Mouse (Mus musculus): ENCODE data around the gene Rnf150. TPM values are rescaled to one million over a fixed set of nuclear protein-coding genes. Genes with fewer than 3 reads are reported as not detected.

Rnf150 gene
- polyA plus RNA-seq, 1 experiment from 2014 or later: 0.75 TPM

GRCm38 (mm10) chr8:83058951-83059350, 195.8 kb downstream of the Rnf150 start:
- no peak for ATAC-seq (ENCODE audit: insufficient number of reproducible peaks, low FRiP score)
- H3K4me1 ChIP-seq (replicated peaks): peaks cover 3% of the 10 kb centered on the region; the same call in 1 of the 2 replicates

GRCm38 (mm10) chr8:83060076-83060475, 196.9 kb downstream of the Rnf150 start:
- 75% methylated on average over 2 of the region's 2 CpGs for WGBS

More at GRCm38 (mm10) chr8:83058951-83059350, 195.8 kb downstream of the Rnf150 start:
- no peaks in the 10 kb centered on the region for H3K9me3 ChIP-seq (replicated peaks)
- no peak overlapping the region for H3K4me3 ChIP-seq
- H3K27me3 ChIP-seq (replicated peaks): no peaks in the 10 kb centered on the region
- H3K4me2 ChIP-seq: no peak overlapping the region
- WGBS: 61% methylated on average over 8 of the region's 8 CpGs
- H3K36me3 ChIP-seq: no peaks in the 10 kb centered on the region
- no peak overlapping the region for H3K9ac ChIP-seq
- H3K27ac ChIP-seq (ENCODE audit: poor library complexity, severe bottlenecking): no peak overlapping the region

GRCm38 (mm10) chr8:83061257-83061656, 198.1 kb downstream of the Rnf150 start:
- H3K27me3 ChIP-seq (replicated peaks): no peaks in the 10 kb centered on the region
- no peaks in the 10 kb centered on the region for H3K36me3 ChIP-seq
- H3K9me3 ChIP-seq (replicated peaks): no peaks in the 10 kb centered on the region
- H3K4me1 ChIP-seq (replicated peaks): no peaks in the 10 kb centered on the region
- H3K4me3 ChIP-seq: no peak overlapping the region
- H3K9ac ChIP-seq: no peak overlapping the region
- WGBS: 74% methylated on average over 5 of the region's 5 CpGs
- no peak for ATAC-seq (ENCODE audit: insufficient number of reproducible peaks, low FRiP score)
- H3K4me2 ChIP-seq: no peak overlapping the region
- H3K27ac ChIP-seq (ENCODE audit: poor library complexity, severe bottlenecking): no peak overlapping the region

More at GRCm38 (mm10) chr8:83060076-83060475, 196.9 kb downstream of the Rnf150 start:
- Histone ChIP-seq H3K4me3 (no peak overlapping the region), H3K36me3 (no peaks in the 10 kb centered on the region), H3K9ac (no peak overlapping the region), H3K4me1 (replicated peaks) (peaks cover 3% of the 10 kb centered on the region; the same call in 1 of the 2 replicates), H3K4me2 (no peak overlapping the region), H3K9me3 (replicated peaks) (no peaks in the 10 kb centered on the region), H3K27ac (ENCODE audit: poor library complexity, severe bottlenecking) (no peak overlapping the region), H3K27me3 (replicated peaks) (no peaks in the 10 kb centered on the region)
- ATAC-seq (ENCODE audit: insufficient number of reproducible peaks, low FRiP score): no peak

- no peak overlapping the region for H3K27ac ChIP-seq (ENCODE audit: poor library complexity, severe bottlenecking)
- no peaks in the 10 kb centered on the region for H3K9me3 ChIP-seq (replicated peaks)
- ATAC-seq (ENCODE audit: insufficient number of reproducible peaks, low FRiP score): no peak
- no peaks in the 10 kb centered on the region for H3K36me3 ChIP-seq
- H3K4me3 ChIP-seq: no peak overlapping the region
- no peaks in the 10 kb centered on the region for H3K4me1 ChIP-seq (replicated peaks)
- H3K4me2 ChIP-seq: no peak overlapping the region
- 81% methylated on average over 3 of the region's 3 CpGs for WGBS
- H3K27me3 ChIP-seq (replicated peaks): no peaks in the 10 kb centered on the region
- no peak overlapping the region for H3K9ac ChIP-seq
Observed at GRCm38 (mm10) chr8:83061873-83062272, 198.7 kb downstream of the Rnf150 start.

GRCm38 (mm10) chr8:83062276-83062675, 199.1 kb downstream of the Rnf150 start:
- no peak overlapping the region for H3K9ac ChIP-seq
- ATAC-seq (ENCODE audit: insufficient number of reproducible peaks, low FRiP score): no peak
- WGBS: 81% methylated on average over 5 of the region's 5 CpGs

GRCm38 (mm10) chr8:83064096-83064495, 200.9 kb downstream of the Rnf150 start:
- Histone ChIP-seq H3K27ac (ENCODE audit: poor library complexity, severe bottlenecking) (no peak overlapping the region), H3K9me3 (replicated peaks) (no peaks in the 10 kb centered on the region), H3K36me3 (no peaks in the 10 kb centered on the region), H3K27me3 (replicated peaks) (no peaks in the 10 kb centered on the region), H3K4me1 (replicated peaks) (no peaks in the 10 kb centered on the region), H3K9ac (no peak overlapping the region), H3K4me2 (no peak overlapping the region), H3K4me3 (no peak overlapping the region)
- WGBS: 90% methylated on average over 6 of the region's 6 CpGs
- ATAC-seq (ENCODE audit: insufficient number of reproducible peaks, low FRiP score): no peak

More at GRCm38 (mm10) chr8:83062276-83062675, 199.1 kb downstream of the Rnf150 start:
- Histone ChIP-seq H3K4me3 (no peak overlapping the region), H3K4me1 (replicated peaks) (no peaks in the 10 kb centered on the region), H3K27ac (ENCODE audit: poor library complexity, severe bottlenecking) (no peak overlapping the region), H3K9me3 (replicated peaks) (no peaks in the 10 kb centered on the region), H3K4me2 (no peak overlapping the region), H3K36me3 (no peaks in the 10 kb centered on the region), H3K27me3 (replicated peaks) (no peaks in the 10 kb centered on the region)

DNA sequence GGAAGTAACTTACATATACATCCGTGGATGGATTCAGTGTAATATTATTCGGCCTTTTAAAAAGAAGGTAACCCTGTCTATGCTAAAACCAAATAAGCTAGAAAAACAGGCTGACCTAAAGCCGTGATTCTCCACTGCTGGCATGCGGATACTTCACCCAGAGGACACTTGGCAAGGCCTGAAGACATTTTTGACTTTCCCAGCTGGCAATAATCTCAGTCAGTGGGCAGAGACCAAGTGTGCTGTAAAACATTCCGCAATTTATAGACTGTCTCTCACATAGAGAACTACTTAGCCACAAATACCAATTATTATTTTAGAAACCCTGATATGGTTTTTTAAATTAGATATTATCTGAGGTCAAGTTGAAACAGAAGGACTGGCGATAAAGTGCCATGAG, 202.9 kb downstream of the Rnf150 start:
- WGBS: 79% methylated on average over 6 of the region's 6 CpGs
- Histone ChIP-seq H3K9ac (no peak overlapping the region), H3K27ac (ENCODE audit: poor library complexity, severe bottlenecking) (no peak overlapping the region), H3K36me3 (no peaks in the 10 kb centered on the region), H3K4me1 (replicated peaks) (no peaks in the 10 kb centered on the region), H3K9me3 (replicated peaks) (no peaks in the 10 kb centered on the region), H3K4me2 (no peak overlapping the region), H3K27me3 (replicated peaks) (no peaks in the 10 kb centered on the region), H3K4me3 (no peak overlapping the region)
- no peak for ATAC-seq (ENCODE audit: insufficient number of reproducible peaks, low FRiP score)

DNA sequence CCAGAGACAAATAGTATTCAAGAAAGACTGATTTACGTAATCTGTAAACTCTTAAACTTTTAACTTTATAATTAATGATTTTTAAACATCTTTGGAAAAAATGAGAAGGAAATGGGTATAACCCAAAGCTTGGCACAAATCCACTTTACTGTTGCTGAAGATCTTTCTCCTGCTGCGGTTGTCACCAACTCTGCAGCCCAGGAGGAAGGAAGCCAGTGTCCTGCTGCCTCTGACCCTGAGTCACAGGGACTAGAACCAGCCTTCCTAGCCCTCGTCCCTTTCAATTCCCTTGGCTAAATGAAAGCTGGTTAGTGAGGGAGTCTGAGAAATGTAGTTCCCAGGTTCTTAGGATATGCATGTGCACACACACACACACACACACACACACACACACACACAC, 203.7 kb downstream of the Rnf150 start:
- no peak overlapping the region for H3K9ac ChIP-seq
- no peaks in the 10 kb centered on the region for H3K4me1 ChIP-seq (replicated peaks)
- no peaks in the 10 kb centered on the region for H3K27me3 ChIP-seq (replicated peaks)
- no peak overlapping the region for H3K27ac ChIP-seq (ENCODE audit: poor library complexity, severe bottlenecking)
- H3K36me3 ChIP-seq: no peaks in the 10 kb centered on the region
- 71% methylated on average over 3 of the region's 3 CpGs for WGBS
- no peak overlapping the region for H3K4me2 ChIP-seq
- ATAC-seq (ENCODE audit: insufficient number of reproducible peaks, low FRiP score): no peak
- no peak overlapping the region for H3K4me3 ChIP-seq
- H3K9me3 ChIP-seq (replicated peaks): no peaks in the 10 kb centered on the region

DNA sequence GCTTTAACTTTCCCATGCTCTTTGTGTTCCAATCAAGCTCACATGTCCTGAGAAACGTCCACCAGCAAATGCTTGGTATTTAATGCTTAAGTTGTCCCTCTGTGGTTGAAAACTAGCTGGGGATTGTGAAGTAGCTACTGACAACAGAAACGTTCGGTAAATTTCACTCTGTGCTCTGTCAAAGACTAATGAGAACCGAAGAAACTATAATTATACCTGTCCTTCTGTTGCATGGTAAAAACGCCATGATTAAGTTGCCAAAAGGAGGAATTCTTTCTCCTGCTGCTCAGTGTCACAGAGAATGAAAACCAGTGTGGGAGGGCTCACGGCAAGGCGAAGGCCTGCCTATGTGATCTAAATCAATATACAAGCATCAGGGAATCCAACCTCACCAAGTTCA, 204.8 kb downstream of the Rnf150 start:
- 68% methylated on average over 7 of the region's 7 CpGs for WGBS

GRCm38 (mm10) chr8:83074248-83074647, 211.1 kb downstream of the Rnf150 start:
- Histone ChIP-seq H3K9me3 (replicated peaks) (no peaks in the 10 kb centered on the region), H3K4me1 (replicated peaks) (no peaks in the 10 kb centered on the region), H3K4me3 (no peak overlapping the region), H3K36me3 (no peaks in the 10 kb centered on the region), H3K9ac (no peak overlapping the region), H3K27me3 (replicated peaks) (no peaks in the 10 kb centered on the region), H3K4me2 (no peak overlapping the region), H3K27ac (ENCODE audit: poor library complexity, severe bottlenecking) (no peak overlapping the region)
- 77% methylated on average over 3 of the region's 3 CpGs for WGBS
- ATAC-seq (ENCODE audit: insufficient number of reproducible peaks, low FRiP score): no peak

More for the DNA sequence above, 204.8 kb downstream of the Rnf150 start:
- no peak for ATAC-seq (ENCODE audit: insufficient number of reproducible peaks, low FRiP score)
- no peaks in the 10 kb centered on the region for H3K4me1 ChIP-seq (replicated peaks)
- no peak overlapping the region for H3K27ac ChIP-seq (ENCODE audit: poor library complexity, severe bottlenecking)
- no peak overlapping the region for H3K4me2 ChIP-seq
- no peaks in the 10 kb centered on the region for H3K9me3 ChIP-seq (replicated peaks)
- no peaks in the 10 kb centered on the region for H3K36me3 ChIP-seq
- no peak overlapping the region for H3K4me3 ChIP-seq
- no peaks in the 10 kb centered on the region for H3K27me3 ChIP-seq (replicated peaks)
- H3K9ac ChIP-seq: no peak overlapping the region

GRCm38 (mm10) chr8:83076621-83077020, 213.5 kb downstream of the Rnf150 start:
- no peaks in the 10 kb centered on the region for H3K4me1 ChIP-seq (replicated peaks)
- H3K27ac ChIP-seq (ENCODE audit: poor library complexity, severe bottlenecking): no peak overlapping the region
- no peaks in the 10 kb centered on the region for H3K27me3 ChIP-seq (replicated peaks)
- WGBS: 58% methylated on average over 1 of the region's 1 CpGs
- no peak overlapping the region for H3K4me2 ChIP-seq
- H3K9ac ChIP-seq: no peak overlapping the region
- no peak; the same call in 1 of the 2 replicates for ATAC-seq (ENCODE audit: insufficient number of reproducible peaks, low FRiP score)
- H3K4me3 ChIP-seq: no peak overlapping the region
- H3K9me3 ChIP-seq (replicated peaks): no peaks in the 10 kb centered on the region
- no peaks in the 10 kb centered on the region for H3K36me3 ChIP-seq

GRCm38 (mm10) chr8:83077329-83077728, 214.2 kb downstream of the Rnf150 start:
- Histone ChIP-seq H3K27me3 (replicated peaks) (no peaks in the 10 kb centered on the region), H3K27ac (ENCODE audit: poor library complexity, severe bottlenecking) (no peak overlapping the region), H3K36me3 (no peaks in the 10 kb centered on the region), H3K9ac (no peak overlapping the region), H3K4me1 (replicated peaks) (no peaks in the 10 kb centered on the region), H3K4me2 (no peak overlapping the region), H3K9me3 (replicated peaks) (no peaks in the 10 kb centered on the region), H3K4me3 (no peak overlapping the region)
- ATAC-seq (ENCODE audit: insufficient number of reproducible peaks, low FRiP score): no peak
- 58% methylated on average over 2 of the region's 2 CpGs for WGBS

Data from heart, embryonic 12.5 days (tissue).